ENCODE assay signal across 20 mouse cellular contexts in the genomic region with DNA sequence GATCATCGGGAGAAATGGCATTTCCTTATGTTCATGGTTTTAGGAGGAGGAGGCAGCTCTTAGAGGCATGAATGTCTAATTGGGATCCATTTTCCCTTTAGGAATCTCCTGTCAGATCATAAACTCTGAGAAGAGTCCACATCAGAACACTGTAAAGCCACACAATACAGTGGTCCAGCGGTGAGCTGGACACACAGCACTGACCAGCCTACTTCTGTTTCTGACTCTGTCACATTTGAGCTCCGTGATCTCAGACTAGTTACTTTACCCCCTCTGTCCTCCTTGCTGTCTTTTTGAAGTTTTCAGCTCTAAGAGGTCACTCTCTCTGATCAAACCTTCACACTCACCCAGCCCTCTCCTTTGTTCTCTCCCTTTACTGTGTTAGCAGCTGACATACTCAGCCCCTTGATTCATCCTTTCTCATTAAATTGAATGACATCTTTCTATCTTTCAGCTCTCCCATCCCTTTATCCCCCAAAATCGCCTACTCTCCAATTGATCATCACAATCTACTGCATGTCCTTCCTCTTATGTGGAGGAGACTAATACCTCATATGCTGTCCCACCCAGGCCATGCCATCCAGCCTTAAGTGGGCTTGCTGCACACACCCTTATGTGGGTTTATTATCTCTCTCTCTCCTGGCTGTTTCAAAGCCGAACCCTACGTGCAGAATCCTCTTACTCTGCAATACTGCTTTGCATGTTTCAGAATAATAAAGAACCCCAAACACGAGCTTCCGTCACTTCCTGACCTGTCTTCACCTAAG. TPM values are rescaled to one million over a fixed set of nuclear protein-coding genes. Genes with fewer than 3 reads are reported as not detected.
DNase-seq lines count a peak whose midpoint lies in the region; ATAC-seq and TF ChIP-seq lines count a peak whose summit lies in the region.
"Had no signal": no experiment of that assay in that cellular context is flagged by ENCODE, and none has a peak within 500 bp of the region (broad histone marks: within the 10 kb centered on the region; RNA-seq: fewer than 3 reads in every experiment).

No protein-coding gene starts in this region.

- H3K27me3 ChIP-seq in midbrain, embryonic 12.5 days = no peaks in the 10 kb centered on the region
- H3K27me3 ChIP-seq in midbrain, embryonic 10.5 days (ENCODE audit: low read depth, poor library complexity, severe bottlenecking) = no peaks in the 10 kb centered on the region
- H3K27me3 ChIP-seq in intestine, embryonic 15.5 days (replicated peaks) = no peaks in the 10 kb centered on the region
- H3K27me3 ChIP-seq: embryonic facial prominence, embryonic 15.5 days; hindbrain, embryonic 13.5 days had no signal

- 78% methylated on average over 8 of the region's 8 CpGs for WGBS in midbrain, embryonic 12.5 days
- 82% methylated on average over 8 of the region's 8 CpGs for WGBS in midbrain, embryonic 10.5 days
- WGBS in intestine, embryonic 15.5 days = 75% methylated on average over 8 of the region's 8 CpGs

- H3K27ac ChIP-seq in midbrain, embryonic 12.5 days (replicated peaks) = no peak overlapping the region
- no peak overlapping the region for H3K27ac ChIP-seq in midbrain, embryonic 10.5 days (replicated peaks)
- H3K27ac ChIP-seq in intestine, embryonic 15.5 days = no peak overlapping the region
- H3K27ac ChIP-seq: embryonic facial prominence, embryonic 15.5 days; forebrain, embryonic 10.5 days; gastrocnemius, adult 2 months; heart, embryonic 10.5 days; hindbrain, embryonic 13.5 days; hindbrain, postnatal 0 days had no signal

- H3K4me2 ChIP-seq in midbrain, embryonic 12.5 days (replicated peaks) = no peak overlapping the region
- no peak overlapping the region for H3K4me2 ChIP-seq in intestine, embryonic 15.5 days (replicated peaks)
- H3K4me2 ChIP-seq: embryonic facial prominence, embryonic 15.5 days; hindbrain, embryonic 13.5 days had no signal

- no peak overlapping the region for H3K4me3 ChIP-seq in midbrain, embryonic 12.5 days
- H3K4me3 ChIP-seq in midbrain, embryonic 10.5 days = no peak overlapping the region
- no peak overlapping the region for H3K4me3 ChIP-seq in intestine, embryonic 15.5 days (replicated peaks)
- H3K4me3 ChIP-seq: embryonic facial prominence, embryonic 15.5 days; erythroblast, embryonic 14.5 days; forebrain, embryonic 10.5 days; gastrocnemius, adult 2 months; heart, embryonic 10.5 days; hindbrain, embryonic 13.5 days had no signal

- TF ChIP-seq CTCF in brain, embryonic 14.5 days (IDR thresholded peaks at IDR 0.05; ENCODE audit: borderline replicate concordance, extremely low read depth, insufficient read depth, insufficient read length) = no peak

- TF ChIP-seq POLR2A in brain, embryonic 14.5 days (IDR thresholded peaks at IDR 0.05; ENCODE audit: borderline replicate concordance, extremely low read depth, insufficient read depth, insufficient read length, poor library complexity, severe bottlenecking) = no peak

- no peaks in the 10 kb centered on the region for H3K36me3 ChIP-seq in midbrain, embryonic 12.5 days
- H3K36me3 ChIP-seq in midbrain, embryonic 10.5 days = no peaks in the 10 kb centered on the region
- no peaks in the 10 kb centered on the region for H3K36me3 ChIP-seq in intestine, embryonic 15.5 days
- H3K36me3 ChIP-seq: embryonic facial prominence, embryonic 15.5 days; forebrain, embryonic 10.5 days; heart, embryonic 10.5 days; hindbrain, embryonic 13.5 days had no signal

- peak; percentile 38; the same call in 1 of the 2 replicates for ATAC-seq in midbrain, embryonic 12.5 days (ENCODE audit: low FRiP score, low read depth)
- no peak for ATAC-seq in intestine, embryonic 15.5 days
- ATAC-seq: activated CD4-positive, CD25-positive, alpha-beta regulatory T cell, adult 4 months; hindbrain, postnatal 0 days had no signal

- no peak for DNase-seq in midbrain, embryonic 10.5 days (ENCODE audit: low spot score)
- peak; percentile 24 for DNase-seq in R1 (ENCODE audit: low read depth, low spot score)
- DNase-seq in brain, embryonic 14.5 days (ENCODE audit: low read depth) = peak; percentile 51
- no peak for DNase-seq in spleen, postnatal 14 days (ENCODE audit: low spot score in 2 of 2)
- DNase-seq: adrenal gland, postnatal 14 days; cerebellum, adult 2 months; cerebellum, postnatal 10 days; gastrocnemius, adult 2 months; gastrocnemius, postnatal 36 days; heart, adult 18-20 months; heart, postnatal 14 days had no signal

- 0 out of 2 replicates have a peak, but pooled peaks cover 2% of the 10 kb centered on the region for H3K9me3 ChIP-seq in midbrain, embryonic 12.5 days
- no peaks in the 10 kb centered on the region for H3K9me3 ChIP-seq in midbrain, embryonic 10.5 days (replicated peaks)
- no peaks in the 10 kb centered on the region for H3K9me3 ChIP-seq in intestine, embryonic 15.5 days
- H3K9me3 ChIP-seq: embryonic facial prominence, embryonic 15.5 days; forebrain, embryonic 10.5 days; heart, embryonic 10.5 days; hindbrain, embryonic 13.5 days had no signal

- no peak overlapping the region for H3K9ac ChIP-seq in midbrain, embryonic 12.5 days (replicated peaks)
- H3K9ac ChIP-seq in intestine, embryonic 15.5 days = no peak overlapping the region
- H3K9ac ChIP-seq: embryonic facial prominence, embryonic 15.5 days; hindbrain, embryonic 13.5 days had no signal

- no peaks in the 10 kb centered on the region for H3K4me1 ChIP-seq in midbrain, embryonic 12.5 days
- H3K4me1 ChIP-seq in midbrain, embryonic 10.5 days = no peaks in the 10 kb centered on the region
- H3K4me1 ChIP-seq in intestine, embryonic 15.5 days (replicated peaks) = no peaks in the 10 kb centered on the region
- H3K4me1 ChIP-seq: embryonic facial prominence, embryonic 15.5 days; forebrain, embryonic 10.5 days; heart, embryonic 10.5 days; hindbrain, embryonic 13.5 days had no signal

RNA-seq across cellular contexts. Expression of gene Car8, which starts 51.7 kb away (rescaled TPM):
- polyA plus RNA-seq in midbrain, embryonic 12.5 days (2016; fragmentation: Nextera tagmentation; extraction: Ambion mirVana) = 0.65 and 1.0 TPM in 2 replicates
- polyA plus RNA-seq in midbrain, embryonic 10.5 days (2016; fragmentation: Nextera tagmentation; extraction: Ambion mirVana) = 1.4 and 2.1 TPM in 2 replicates
- polyA plus RNA-seq in brain, embryonic 14.5 days (2012; rRNA removed) = 1.6 and 2.9 TPM in 2 replicates
- 40.8 and 44.2 TPM in 2 replicates for polyA plus RNA-seq in intestine, embryonic 15.5 days (2015; fragmentation: Nextera tagmentation; extraction: Ambion mirVana)
- polyA plus RNA-seq: activated CD4-positive, CD25-positive, alpha-beta regulatory T cell, adult 4 months; erythroblast, embryonic 14.5 days had no signal

Comparison
In these comparisons a context has a peak if more than half of its experiments do, and no peak if none do; other contexts are left out.
1. DNase-seq: peak in R1 (single experiment) and brain, embryonic 14.5 days (single experiment); none in midbrain, embryonic 10.5 days (single experiment) and spleen, postnatal 14 days (0 of 2).
2. RNA of gene Car8, which starts 51.7 kb away (polyA plus RNA-seq): 40.8 to 44.2 TPM in intestine, embryonic 15.5 days; 1.6 to 2.9 TPM in brain, embryonic 14.5 days, 1.4 to 2.1 TPM in midbrain, embryonic 10.5 days and 0.65 to 1.0 TPM in midbrain, embryonic 12.5 days; every median in the first group is over 10 times any median in the second.